Mouse (Mus musculus) adrenal gland, postnatal 36 days (tissue): Measurements from ENCODE around the gene Fam20a. TPM values are rescaled to one million over a fixed set of nuclear protein-coding genes. Genes with fewer than 3 reads are reported as not detected.
A peak's percentile ranks its signal among the peaks of the same experiment; 100 is the strongest.

Experiments
- DNase-seq, 2 experiments: peaks; one replicate each; pipeline ENCODE4 v3.0.0; 2021; ENCODE audit warnings: mixed read lengths in 1 of 2
- total RNA-seq, 2 experiments: library from RNA; stranded (reverse); gene quantifications; 2 replicates each; pipeline ENCODE4 v1.2.3; 2021

Fam20a gene
- total RNA-seq, 2 experiments from 2014 or later = 2.2 to 4.1 TPM

DNA sequence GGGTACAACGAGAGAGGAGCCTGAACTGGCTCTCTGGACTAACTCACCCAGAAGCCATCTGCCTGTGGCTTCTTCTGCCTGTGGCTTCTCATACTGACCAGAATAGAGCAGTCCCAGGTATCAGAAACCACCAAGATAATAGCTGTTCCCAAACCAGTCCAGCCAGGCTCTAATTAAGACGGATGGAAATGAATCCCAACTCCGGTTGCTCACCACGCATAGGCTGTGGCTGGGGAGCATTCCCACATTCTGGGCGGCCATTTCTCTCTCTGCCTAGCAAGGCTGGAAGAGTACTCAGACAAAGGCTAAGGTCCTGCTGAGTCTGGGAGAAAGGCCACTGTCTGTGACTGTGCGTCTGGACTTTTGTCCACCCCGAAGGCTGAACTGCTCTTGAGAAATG lies 5.1 kb downstream of the Fam20a start:
- no peak for DNase-seq

DNA sequence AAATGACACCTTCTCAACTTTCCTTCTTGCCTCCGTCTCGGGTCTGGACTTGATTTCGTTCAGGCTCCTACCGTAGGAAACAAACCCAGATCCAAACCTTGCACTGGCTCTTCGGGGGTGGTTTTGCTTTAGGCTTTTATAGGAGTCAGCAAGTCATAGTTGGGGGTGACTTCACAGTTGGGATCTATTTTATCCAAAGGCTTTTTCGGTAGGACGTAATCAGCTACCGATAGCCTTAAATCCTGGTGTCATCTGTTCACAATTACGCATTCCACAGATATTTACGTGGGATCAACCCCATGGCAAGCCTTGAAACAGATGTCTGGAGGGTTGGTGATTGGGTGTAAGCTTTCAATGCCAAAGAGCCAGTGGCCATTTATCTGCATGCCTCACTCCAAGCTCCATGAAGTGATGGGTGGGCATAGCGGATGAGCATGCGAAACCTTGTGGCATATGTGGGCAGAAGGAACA lies 6.7 kb downstream of the Fam20a start:
- no peak for DNase-seq

DNA sequence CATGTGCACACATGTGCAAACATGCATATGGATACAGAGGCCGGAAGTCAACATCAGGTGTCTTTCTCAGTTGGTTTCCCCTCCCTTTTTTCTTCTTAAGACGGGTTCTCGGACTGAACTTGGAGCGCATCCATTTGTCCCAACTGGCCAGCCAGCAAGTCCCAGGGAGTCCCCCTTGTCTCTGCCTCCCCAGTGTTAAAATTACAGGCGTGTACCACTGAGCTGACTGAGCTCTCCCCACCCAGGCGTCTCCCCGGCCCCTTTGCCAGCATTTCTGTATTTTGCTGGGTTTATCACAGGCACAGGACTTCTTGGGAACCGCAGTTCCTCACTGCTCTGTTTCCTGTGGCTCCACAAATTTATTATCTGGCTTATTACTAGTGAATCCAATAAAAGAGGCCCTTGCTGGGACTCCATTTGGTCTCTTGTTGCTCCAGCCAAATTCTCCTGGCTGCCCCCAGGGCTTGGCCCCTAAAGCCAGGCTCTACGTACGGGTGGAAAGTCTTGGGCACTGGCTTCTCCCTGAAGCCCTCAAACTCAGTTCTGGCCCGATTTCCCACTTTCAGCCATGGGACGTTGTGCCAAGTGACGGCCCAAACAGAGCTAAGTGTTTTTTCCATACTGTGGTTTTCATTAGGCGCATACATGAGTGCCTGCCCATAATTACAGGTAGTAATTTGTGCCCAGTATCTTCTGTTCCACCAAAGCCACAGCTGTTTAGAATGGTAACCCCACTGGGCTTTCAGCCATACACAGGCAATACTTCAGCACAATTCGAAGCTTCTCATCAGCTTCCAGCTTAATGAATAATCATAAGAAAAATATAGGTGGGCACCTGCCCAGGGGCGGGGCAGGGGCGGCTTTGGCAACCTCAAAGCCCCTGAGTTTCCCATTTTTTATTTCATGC lies 7.5 kb downstream of the Fam20a start:
- DNase-seq = no peak

DNA sequence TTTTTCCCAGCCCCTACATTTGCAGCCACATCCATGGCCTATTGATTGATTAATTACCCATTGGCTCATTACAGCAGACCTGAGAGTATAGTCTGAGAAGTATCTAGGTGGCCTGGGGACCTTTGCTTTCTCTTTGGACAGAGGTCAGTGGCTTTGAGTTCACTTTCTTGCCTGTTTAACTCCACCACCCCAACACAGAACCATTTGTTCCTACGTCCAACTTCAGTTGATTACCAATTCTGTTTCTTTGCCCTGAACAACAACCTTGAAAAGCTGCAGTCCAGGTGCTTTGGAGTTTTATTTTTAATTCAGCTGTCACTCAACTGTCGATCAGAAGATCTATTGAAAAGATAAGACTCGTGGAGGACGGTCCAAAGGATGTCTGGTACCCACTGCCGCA lies 12.6 kb downstream of the Fam20a start:
- DNase-seq = no peak

DNA sequence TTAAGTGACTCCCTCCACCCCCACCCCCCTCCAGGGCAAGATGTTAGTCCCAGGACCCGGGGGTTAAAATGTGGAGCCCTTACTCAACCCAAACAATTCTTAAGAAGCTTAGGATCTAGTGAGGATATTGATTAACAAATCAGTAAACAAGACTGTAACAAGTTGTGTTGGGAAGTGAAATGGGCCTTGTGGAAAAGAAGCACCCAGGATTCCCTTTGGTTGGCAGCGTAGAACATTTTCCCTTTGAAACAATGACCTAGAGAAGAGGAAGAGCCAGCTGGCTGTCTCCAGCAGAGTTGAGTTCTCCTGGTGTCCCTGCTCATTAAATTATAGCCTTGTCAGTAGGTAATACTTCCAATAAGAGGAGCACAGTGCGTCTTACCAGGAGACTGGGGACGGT lies 13.3 kb downstream of the Fam20a start:
- no peak for DNase-seq

DNA sequence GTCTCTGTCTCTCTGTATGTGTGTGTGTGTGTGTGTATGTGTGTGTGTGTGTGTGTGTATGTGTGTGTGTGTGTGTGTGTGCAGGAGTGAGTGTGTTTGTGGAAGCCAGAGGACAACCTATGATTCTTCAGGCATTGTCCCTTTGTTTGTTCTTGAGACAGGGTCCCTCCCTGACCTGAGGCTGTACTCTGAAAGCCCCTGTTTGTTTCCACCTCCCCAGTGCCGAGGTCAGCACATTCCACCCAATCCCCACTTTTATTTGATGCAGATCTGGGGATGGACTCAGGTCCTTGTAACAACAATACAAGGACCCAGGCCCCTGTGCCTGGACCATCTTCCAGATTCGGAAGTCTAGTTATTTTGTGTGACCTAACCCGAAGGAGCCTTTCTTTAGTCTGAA lies 14.6 kb downstream of the Fam20a start:
- DNase-seq = no peak

DNA sequence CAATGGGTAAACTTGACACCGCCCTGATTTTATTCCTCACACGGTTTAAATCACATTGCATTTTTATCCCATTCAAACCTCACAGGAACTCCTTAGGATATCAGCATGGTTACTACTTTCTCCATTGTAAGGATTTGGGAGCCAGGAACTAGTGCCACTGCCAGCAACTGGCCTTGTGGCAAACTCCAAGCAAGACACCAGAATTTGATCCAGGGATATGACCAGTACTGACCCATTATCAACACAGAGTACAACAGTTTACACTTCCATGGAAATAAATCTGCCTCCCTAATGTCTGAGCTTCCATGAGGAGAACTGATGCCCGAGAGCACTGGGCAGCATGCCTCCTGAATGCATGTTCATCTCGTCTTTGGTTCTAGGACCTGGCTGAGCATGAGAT lies 15.5 kb downstream of the Fam20a start:
- DNase-seq = no peak

DNA sequence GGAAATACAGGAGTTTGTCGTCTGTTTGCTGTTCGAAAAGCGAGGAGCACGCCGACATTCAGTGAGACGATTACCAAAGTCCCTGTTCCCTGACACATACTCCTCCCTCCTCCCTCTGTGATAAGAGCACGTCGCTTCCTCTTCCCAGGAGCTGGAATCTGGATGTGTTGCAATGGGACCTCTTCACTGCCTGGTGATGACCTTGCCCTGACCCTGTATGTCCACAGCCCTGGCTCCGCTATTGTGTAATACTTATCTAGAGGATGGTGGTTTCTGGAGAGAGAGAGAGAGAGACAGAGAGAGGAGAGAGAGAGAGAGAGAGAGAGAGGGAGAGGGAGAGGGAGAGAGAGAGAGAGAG lies 16.0 kb downstream of the Fam20a start:
- DNase-seq = peak; percentile 56 to 69

DNA sequence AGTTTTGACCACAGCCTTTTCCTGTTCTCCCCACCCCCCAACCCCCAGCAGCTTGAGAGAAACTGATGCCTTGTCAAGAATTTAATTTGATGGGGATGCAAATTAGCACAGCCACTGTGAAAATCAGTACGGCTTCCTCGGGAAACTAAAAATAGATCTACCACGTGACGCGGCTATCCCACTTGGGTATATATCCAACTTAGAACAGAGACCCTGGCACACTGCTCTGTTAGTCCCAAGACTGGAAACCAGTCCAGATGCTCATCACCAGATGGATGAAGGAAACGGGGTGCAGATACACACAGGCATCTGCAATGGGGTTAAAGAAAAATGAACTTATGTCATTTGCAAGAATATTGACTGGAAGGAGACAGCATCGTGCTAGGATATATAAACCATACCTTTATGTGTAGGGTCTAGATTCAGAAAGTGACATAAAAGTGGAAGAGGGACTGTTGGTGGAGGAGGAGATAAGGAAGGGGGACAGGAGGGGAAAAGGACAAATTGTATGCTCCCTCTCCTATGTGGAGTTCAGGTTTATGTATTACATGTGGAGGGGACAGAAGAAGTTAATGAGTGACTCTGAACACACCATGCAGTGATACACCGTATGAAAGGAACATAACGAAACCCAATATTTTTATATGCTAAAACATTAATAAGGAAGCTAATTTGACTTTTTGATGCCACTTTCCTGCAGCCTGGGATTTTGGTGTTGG lies 16.6 kb downstream of the Fam20a start:
- no peak for DNase-seq

DNA sequence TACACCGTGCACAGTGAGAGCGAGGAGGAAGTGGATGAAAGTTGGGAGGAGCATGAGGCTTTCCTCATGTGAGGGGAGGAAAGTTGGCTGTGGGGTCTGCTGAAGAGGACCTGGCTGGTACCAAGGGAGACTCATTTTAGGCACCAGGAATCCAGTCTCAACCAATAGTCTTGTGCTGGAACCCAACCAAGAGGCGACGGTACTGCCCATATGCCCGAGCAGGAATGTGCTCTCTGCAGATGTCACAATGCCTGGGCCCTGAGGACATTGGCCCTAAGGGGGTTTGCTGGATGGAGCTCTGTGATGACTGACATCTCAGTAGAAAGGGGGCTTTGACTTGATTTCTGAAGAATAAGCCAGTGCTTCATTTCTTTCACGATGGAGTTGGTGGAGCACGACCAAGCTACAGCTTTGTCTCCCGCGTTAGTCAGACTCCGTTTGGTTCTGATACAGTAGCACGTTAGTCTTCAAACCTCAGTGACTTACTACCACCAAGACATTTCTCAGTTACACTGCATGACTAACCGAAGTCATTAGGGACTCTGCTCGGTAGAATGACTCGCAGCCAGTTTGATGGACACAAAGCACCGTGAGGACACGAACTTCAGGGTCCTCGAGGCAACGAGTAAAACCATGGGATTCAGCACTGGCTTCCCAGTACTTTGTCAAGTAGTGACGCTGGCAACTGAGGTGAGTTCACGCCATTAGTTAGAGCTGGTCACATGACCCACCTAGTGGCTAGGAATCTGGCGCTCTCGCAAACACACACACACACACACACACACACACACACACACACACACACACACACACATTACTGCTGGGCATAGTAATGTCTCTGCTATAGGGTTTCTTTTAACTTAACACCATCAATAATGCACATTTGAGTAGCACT lies 17.5 kb downstream of the Fam20a start:
- DNase-seq = no peak

DNA sequence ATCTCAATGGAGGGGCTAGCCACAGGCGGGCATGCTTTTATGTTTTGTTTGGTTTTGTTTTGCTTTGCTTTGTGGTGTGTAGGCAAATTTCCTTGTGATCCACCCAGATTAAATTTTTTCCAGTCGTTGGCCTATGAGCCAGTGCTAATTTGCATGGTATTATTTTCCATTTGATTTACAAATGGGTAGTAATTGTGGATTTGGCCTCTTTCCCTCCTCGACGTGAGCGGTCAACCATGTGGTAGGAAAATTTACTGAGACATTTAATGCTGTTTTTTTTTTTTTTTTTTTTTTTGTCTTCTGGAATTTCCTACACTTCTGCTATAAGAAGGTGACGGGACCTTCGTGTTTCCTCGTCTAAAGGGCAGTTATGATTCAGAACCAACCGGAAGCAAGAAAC lies 18.2 kb downstream of the Fam20a start:
- DNase-seq = no peak

DNA sequence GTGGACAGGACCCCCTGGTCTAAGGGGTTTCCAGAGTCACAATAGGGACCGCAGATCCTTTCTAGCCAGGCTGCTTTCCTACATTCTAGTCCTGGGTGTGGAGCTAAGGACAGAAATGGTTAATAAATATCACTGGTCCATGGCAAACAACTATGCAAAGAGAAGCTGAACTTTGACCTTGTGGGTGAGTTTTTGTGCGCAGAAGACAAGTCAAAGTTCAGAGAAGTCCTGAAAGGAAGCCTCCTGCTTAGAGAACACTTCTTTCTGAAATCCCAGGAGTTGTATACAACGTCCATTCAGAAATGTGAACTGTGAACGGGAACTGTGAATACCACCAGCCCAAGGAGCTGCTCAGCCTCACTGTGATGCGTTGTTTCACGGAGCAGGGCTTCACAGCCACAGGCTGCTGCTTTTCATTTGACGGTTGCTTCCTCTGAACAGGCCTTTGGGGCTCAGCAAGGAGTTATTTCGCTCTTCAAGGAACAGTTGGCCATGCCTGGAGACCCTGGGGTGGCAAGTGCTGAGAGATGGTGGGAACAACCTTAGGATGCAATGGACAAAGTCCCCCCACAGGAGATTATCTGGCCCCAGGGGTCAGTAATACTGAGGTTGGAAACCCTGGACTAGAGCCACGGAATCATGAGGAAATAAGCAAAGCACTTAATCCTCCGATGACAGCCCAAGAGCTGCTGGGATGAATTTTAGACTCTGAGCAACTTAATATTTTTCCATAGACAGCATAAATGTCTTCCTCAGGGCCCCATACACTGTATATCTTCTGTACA lies 19.9 kb downstream of the Fam20a start:
- DNase-seq = no peak

DNA sequence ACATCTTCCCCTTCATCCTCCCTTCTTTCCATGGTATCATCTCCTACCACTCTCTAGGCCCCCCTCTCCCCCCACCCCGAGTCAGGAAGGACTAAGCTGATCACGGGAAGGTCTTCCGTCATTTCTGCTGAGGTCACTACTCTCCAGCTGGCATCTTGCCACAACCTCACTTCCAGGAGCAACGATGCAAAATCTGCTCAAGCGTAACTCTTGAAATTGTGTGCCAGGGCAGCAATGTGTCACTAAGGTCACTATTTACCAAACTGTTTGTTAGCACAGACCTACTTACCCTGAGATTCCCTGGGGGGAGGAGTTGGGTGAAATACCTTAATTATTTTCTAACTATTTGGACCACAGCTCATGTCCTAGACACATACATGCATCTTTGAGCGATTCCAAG lies 21.3 kb downstream of the Fam20a start:
- DNase-seq = peak; percentile 52 to 63

DNA sequence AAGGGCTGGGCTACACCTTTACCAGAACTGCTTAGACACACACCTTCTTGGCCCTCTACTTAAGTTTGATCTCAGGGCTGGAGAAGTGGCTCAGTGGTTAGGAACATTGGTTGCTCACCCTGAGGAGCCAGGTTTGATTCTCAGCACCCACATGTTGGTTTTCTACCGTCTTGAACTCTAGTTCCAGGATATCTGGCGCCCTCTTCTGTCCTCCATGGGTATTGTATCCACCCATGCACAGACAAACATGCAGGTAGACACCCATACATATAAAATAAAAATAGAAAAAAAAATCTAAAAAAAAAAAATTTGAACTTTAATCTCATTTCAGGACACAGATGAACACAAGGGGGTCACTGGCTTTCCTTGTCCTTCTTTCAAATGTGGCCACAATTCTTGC lies 22.3 kb downstream of the Fam20a start:
- DNase-seq = no peak

DNA sequence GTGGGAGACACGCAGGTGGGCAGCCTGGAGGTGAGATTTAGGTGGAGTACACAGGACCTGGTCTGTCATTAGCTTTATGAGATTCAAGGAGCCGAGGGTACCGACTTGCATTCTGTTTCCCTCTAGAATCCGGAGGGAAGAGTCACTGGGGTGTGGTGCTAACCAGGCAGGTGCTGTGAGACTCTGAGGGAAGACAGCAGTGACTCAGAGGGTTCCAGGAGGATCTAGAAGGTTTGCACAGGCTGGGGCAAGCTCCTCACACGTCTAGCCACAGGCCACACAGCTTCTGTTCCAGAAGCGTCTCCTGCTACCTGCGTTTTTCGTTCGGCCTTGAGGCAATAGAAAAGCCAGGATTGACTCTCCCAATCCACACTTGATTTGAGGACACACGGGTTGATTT lies 23.3 kb downstream of the Fam20a start:
- peak in 1 of 2 experiments; percentile 16 for DNase-seq

DNA sequence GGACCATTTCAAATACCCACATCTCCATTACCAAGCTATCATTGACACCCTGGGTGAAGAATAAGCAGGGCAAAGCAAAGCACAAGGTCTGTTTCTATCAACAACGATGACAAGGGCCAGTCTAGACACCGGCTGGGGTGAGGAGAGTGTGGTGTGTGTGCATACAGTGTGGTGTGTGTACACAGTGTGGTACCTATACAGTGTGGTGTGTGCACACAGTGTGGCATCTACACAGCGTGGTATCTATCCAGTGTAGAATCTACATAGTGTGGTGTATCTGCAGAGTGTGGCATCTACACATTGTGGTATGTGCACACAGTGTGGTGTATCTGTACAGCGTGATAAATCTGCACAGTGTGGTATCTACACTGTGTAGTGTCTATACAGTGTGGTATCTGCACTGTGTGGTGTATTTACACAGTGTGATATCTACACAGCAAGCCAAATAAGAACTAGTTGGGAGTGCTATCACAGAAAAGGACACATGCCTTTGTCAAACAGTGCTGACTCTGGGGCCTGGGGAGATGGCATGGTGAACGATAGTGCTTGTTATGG lies 24.9 kb downstream of the Fam20a start:
- DNase-seq = no peak

DNA sequence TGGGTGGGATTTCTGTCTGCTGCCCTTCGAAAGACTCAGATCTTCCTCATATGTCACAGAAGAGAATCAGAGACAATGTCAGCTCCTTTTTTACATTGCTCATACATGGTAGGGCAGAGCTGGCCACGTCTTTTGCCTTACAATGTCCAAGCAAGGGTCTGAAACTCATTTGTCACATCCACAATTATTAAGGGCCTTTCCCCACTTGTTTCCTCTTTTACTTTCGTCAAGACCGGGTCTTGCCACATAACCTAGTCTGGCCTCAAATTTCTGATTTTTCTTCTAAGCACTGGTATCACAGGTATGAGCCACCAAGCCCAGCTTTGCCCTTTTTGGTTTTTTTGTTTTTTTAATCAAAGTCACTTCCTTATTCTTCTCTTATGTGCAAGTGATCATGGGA lies 25.6 kb downstream of the Fam20a start:
- DNase-seq = no peak

DNA sequence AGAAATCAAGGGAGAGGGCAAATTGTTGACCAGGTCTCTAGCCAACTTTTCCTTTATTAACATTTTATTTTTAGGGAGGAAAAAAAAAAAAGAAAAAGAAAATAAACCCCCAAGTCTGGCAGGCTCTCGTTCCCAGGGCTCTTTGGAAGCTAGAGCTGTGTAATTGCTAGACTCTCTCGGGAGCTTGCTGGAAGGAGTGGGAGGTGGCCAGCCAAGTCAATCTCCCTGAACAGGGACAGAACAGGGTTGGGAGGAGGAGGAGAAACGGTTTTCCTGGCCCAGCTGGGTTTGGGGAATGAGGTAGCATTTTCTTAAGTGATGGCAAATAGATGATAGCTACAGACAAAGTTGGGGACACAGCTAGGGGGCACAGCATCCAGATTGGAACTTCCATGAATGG lies 29.3 kb downstream of the Fam20a start:
- DNase-seq = peak in 1 of 2 experiments; percentile 41

DNA sequence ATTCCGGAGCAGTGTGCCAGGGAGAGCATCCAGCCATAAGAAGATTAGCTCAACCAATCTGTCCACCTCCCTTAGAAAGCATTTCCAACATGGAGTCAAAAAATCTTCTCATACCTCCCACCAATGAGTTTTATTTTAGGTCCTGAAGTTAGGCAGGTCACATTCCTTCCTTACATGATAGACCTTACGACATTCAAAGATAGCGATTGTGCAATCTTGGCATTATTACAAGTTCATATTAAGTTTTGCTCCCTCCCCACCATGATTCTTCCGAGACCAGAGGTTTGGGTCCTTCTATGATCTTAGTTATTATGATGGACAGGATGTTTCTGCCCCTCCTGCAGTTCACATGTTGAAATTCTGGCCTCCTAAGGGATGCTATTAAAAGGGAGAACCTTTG lies 32.5 kb downstream of the Fam20a start:
- DNase-seq = no peak

DNA sequence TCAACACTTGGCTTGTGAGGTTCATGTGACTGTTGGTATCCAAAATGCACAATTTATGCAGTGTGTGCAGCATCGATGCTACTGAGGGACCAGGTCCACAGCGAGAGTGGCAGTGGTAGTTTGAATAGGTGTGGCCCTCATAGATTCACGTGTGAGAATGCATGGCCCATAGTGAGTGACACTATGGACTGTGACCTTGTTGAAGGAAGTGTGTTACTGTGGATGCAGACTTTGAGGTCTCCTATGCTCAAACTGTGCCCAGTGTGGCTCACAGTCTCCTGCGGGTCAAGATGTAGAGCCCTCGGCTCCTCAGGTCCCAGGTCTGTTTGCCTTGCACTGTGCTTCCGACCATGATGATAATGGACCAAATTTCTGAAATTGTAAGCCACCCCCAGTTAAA lies 39.9 kb downstream of the Fam20a start:
- DNase-seq = no peak

DNA sequence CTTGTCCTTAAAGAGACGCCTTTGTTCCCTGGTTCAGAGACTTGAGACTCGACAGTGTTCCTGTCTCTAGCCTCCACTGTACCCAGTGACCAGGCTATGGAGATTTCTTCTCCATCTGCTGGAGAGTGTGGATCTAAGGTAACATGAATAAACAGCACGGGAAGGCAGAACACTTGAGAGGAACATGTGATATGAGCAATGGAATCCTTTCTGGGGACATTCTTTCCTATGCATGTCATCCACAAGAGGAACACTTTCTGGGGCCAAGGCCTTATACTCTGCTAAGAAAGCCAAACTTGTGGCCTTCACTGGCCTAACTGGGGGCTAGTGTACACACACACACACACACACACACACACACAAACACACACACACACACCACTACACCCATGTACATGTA lies 40.5 kb downstream of the Fam20a start:
- DNase-seq = no peak
